Mouse (Mus musculus): ENCODE data around the gene Ctf1. TPM values are rescaled to one million over a fixed set of nuclear protein-coding genes. Genes with fewer than 3 reads are reported as not detected.
A peak's percentile ranks its signal among the peaks of the same experiment; 100 is the strongest.

The Ctf1 gene
- polyA plus RNA-seq, 1 experiment from 2014 or later: 5.8 TPM

GRCm38 (mm10) chr7:127700712-127701331 is 11.7 kb upstream of the Ctf1 start:
- Histone ChIP-seq H3K4me3 (no peak overlapping the region), H3K9me3 (no peaks in the 10 kb centered on the region), H3K4me1 (no peaks in the 10 kb centered on the region), H3K36me3 (peaks cover 12% of the 10 kb centered on the region), H3K27ac (replicated peaks) (no peak overlapping the region), H3K4me2 (replicated peaks) (no peak overlapping the region), H3K9ac (replicated peaks) (no peak overlapping the region), H3K27me3 (no peaks in the 10 kb centered on the region)
- WGBS: 86% methylated on average over 3 of the region's 3 CpGs
- no peak for ATAC-seq (replicated peaks)

GRCm38 (mm10) chr7:127703561-127704178 is 8.9 kb upstream of the Ctf1 start:
- H3K27ac ChIP-seq (replicated peaks): no peak overlapping the region
- no peaks in the 10 kb centered on the region for H3K27me3 ChIP-seq
- ATAC-seq (replicated peaks): no peak
- H3K9me3 ChIP-seq: no peaks in the 10 kb centered on the region
- 94% methylated on average over 8 of the region's 8 CpGs for WGBS
- H3K36me3 ChIP-seq: peaks cover 15% of the 10 kb centered on the region
- H3K4me1 ChIP-seq: peaks cover 13% of the 10 kb centered on the region
- no peak overlapping the region for H3K4me2 ChIP-seq (replicated peaks)
- H3K9ac ChIP-seq (replicated peaks): no peak overlapping the region
- no peak overlapping the region for H3K4me3 ChIP-seq

- no peak overlapping the region for H3K9ac ChIP-seq (replicated peaks)
- H3K4me2 ChIP-seq (replicated peaks): no peak overlapping the region
- H3K4me1 ChIP-seq: peaks cover 20% of the 10 kb centered on the region
- H3K27me3 ChIP-seq: no peaks in the 10 kb centered on the region
- no peak overlapping the region for H3K4me3 ChIP-seq
- peaks cover 15% of the 10 kb centered on the region for H3K36me3 ChIP-seq
- no peak overlapping the region for H3K27ac ChIP-seq (replicated peaks)
- ATAC-seq (replicated peaks): no peak
- H3K9me3 ChIP-seq: no peaks in the 10 kb centered on the region
- 83% methylated on average over 6 of the region's 6 CpGs for whole genome bisulfite sequencing
Measured at GRCm38 (mm10) chr7:127704598-127704997, 7.9 kb upstream of the Ctf1 start.

- ATAC-seq (replicated peaks): no peak
- WGBS: 58% methylated on average over 4 of the region's 4 CpGs
- H3K27me3 ChIP-seq: no peaks in the 10 kb centered on the region
- peak overlapping the region; percentile 23; the same call in 1 of the 2 replicates for H3K27ac ChIP-seq (replicated peaks)
- peaks cover 12% of the 10 kb centered on the region; the same call in 1 of the 2 replicates for H3K36me3 ChIP-seq
- H3K4me2 ChIP-seq (replicated peaks): no peak overlapping the region
- H3K4me3 ChIP-seq: no peak overlapping the region
- H3K9me3 ChIP-seq: no peaks in the 10 kb centered on the region
- H3K9ac ChIP-seq (replicated peaks): no peak overlapping the region
- H3K4me1 ChIP-seq: peaks cover 20% of the 10 kb centered on the region
Measured at GRCm38 (mm10) chr7:127705706-127706105, 6.8 kb upstream of the Ctf1 start.

DNA sequence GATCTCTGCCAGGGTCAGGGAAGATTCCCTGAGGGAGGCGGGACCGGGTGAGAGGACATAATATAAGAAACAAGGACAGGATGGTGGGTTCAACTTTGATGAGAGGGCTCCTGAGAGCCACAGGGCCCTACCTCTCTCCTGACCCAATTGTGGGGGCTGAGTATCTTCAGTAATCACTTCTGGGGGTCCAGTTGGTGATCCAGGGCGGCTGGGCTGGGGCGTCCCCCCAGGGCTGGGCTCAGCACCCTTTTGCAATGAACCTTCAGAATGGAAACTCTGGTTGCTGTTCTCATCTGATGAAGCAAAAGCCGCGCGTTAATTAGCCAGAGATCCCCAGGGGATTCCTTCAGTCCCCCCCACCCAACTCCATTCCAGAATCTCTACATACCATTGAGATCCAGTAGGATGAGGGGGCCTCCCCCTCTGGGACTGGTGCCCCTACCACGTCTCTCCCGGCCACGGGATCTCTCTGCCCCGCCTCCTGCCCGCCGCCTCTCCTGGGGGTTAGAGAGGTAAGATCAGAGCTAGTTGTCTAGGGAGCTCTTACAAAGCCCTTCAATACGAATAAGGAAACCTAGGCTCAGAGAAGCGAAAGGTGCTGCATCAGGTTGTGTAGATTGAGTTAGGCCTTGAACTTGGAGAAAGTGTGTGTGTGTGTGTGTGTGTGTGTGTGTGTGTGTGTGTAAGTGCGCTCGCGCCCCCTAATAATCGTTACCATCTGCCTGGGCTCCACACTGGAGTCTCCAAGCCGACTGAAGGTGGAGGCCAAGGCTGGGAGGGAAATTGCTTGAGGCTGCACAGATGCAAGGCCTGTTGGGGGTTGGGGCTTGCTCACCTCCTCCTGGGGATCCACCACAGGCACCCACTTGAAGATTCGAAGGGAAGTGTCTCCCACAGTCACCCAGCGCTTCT is 5.2 kb upstream of the Ctf1 start:
- Histone ChIP-seq H3K27me3 (no peaks in the 10 kb centered on the region), H3K9me3 (no peaks in the 10 kb centered on the region), H3K4me2 (replicated peaks) (peak overlapping the region; percentile 52), H3K36me3 (peaks cover 12% of the 10 kb centered on the region; the same call in 1 of the 2 replicates), H3K4me3 (peak overlapping the region; percentile 74), H3K27ac (replicated peaks) (peak overlapping the region; percentile 94), H3K9ac (replicated peaks) (peak overlapping the region; percentile 90), H3K4me1 (peaks cover 25% of the 10 kb centered on the region)
- ATAC-seq (replicated peaks): no peak
- WGBS: 26% methylated on average over 22 of the region's 22 CpGs

- peak overlapping the region; percentile 52 for H3K4me2 ChIP-seq (replicated peaks)
- H3K4me1 ChIP-seq: peaks cover 31% of the 10 kb centered on the region
- WGBS: 0% methylated on average over 5 of the region's 5 CpGs
- no peaks in the 10 kb centered on the region for H3K27me3 ChIP-seq
- H3K36me3 ChIP-seq: peaks cover 12% of the 10 kb centered on the region; the same call in 1 of the 2 replicates
- peak; percentile 11; the same call in 1 of the 2 replicates for ATAC-seq (replicated peaks)
- peak overlapping the region; percentile 74 for H3K4me3 ChIP-seq
- no peaks in the 10 kb centered on the region for H3K9me3 ChIP-seq
- H3K9ac ChIP-seq (replicated peaks): peak overlapping the region; percentile 90
- peak overlapping the region; percentile 94 for H3K27ac ChIP-seq (replicated peaks)
Measured at GRCm38 (mm10) chr7:127707957-127708206, 4.7 kb upstream of the Ctf1 start.

DNA sequence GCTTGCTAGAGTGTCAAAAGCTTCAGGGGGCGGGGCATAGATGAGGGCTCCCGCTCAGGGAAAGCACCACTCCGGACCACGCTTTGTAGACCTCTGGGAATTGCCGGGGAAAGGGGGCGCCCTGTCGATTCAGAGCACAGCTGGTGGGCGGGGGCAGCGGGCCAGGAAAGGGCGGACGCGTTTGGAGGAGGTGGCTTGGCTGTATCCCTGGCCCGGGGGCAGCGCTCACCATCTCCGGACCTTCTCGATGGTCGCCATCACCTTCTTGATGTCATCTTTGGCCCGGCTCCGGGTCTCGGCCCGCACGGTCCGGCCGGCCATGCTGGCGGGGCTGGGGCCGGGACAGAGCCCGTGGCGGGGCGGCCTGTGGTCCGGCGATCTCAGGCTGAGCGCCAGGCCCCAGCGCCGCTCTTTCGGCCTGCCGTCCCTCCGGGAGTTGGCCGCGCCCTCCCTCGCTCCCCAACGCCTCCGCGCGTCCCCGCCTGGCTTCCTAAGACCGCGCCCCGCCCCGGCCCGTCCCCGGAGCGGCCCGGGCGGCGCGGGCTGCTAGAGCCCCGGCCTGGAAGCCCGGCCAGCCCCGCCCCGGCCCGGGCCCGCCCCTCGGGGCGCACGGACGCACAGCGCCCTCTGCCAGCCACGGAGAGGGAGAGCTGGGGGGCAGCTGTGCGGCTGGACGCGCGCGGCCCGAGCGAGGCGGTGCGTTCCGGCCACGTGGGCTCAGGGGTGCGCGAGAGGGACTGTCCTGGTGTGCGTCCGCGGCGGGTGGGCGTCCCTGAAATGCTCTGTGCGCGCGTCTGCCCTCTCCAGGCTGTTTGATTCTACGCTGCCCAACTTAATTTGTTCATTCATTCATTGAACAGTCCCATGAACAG is 4.1 kb upstream of the Ctf1 start, which contains the start of gene Bcl7c:
Bcl7c (minus strand) TSS at position 727 of the 872 bp plus-strand sequence.
- WGBS: under 1% methylated on average over 72 of the region's 90 CpGs
- Histone ChIP-seq H3K9me3 (no peaks in the 10 kb centered on the region), H3K4me1 (peaks cover 35% of the 10 kb centered on the region)

GRCm38 (mm10) chr7:127709261-127709979 is 3.1 kb upstream of the Ctf1 start:
- Histone ChIP-seq H3K9ac (replicated peaks) (peak overlapping the region; percentile 90; the same call in 1 of the 2 replicates), H3K36me3 (0 out of 2 replicates have a peak, but pooled peaks cover 8% of the 10 kb centered on the region), H3K27me3 (no peaks in the 10 kb centered on the region), H3K4me1 (peaks cover 35% of the 10 kb centered on the region), H3K27ac (replicated peaks) (peak overlapping the region; percentile 94), H3K4me2 (replicated peaks) (peak overlapping the region; percentile 52), H3K4me3 (peak overlapping the region; percentile 74), H3K9me3 (no peaks in the 10 kb centered on the region)
- ATAC-seq (replicated peaks): no peak
- 78% methylated on average over 5 of the region's 5 CpGs for WGBS

More for the DNA sequence above, 4.1 kb upstream of the Ctf1 start, which contains the start of gene Bcl7c:
- Histone ChIP-seq H3K27me3 (no peaks in the 10 kb centered on the region), H3K9ac (replicated peaks) (peak within 1 kb of the TSS; percentile 90), H3K36me3 (peaks cover 12% of the 10 kb centered on the region; the same call in 1 of the 2 replicates), H3K4me2 (replicated peaks) (peak within 1 kb of the TSS; percentile 52), H3K4me3 (peak within 1 kb of the TSS; percentile 74), H3K27ac (replicated peaks) (peak within 1 kb of the TSS; percentile 94)
- ATAC-seq (replicated peaks): peak; percentile 78

DNA sequence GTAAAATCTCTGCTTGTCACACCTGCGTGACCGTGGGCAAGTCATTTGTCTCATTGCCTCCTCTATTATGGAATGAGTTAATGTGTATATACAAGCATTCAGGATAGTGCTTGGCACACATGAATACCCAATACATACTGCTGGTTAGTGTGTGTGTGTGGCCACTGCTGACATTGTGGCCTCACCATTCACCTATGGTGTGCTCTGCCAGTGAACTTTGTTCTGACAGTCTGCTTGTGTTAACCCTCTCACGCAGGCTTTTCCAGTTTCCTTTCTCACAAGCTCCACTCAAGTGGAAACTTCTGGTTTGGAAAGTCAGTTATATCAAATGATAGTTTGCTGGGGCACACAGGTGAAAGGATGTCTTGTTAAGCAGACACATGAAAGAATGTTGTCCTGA is 1.5 kb upstream of the Ctf1 start:
- no peak overlapping the region for H3K27ac ChIP-seq (replicated peaks)
- H3K9me3 ChIP-seq: no peaks in the 10 kb centered on the region
- H3K4me1 ChIP-seq: peaks cover 35% of the 10 kb centered on the region
- ATAC-seq (replicated peaks): no peak
- no peak overlapping the region for H3K4me2 ChIP-seq (replicated peaks)
- WGBS: 86% methylated on average over 3 of the region's 3 CpGs
- H3K36me3 ChIP-seq: 0 out of 2 replicates have a peak, but pooled peaks cover 5% of the 10 kb centered on the region
- H3K27me3 ChIP-seq: no peaks in the 10 kb centered on the region
- no peak overlapping the region for H3K9ac ChIP-seq (replicated peaks)
- H3K4me3 ChIP-seq: no peak overlapping the region

- Histone ChIP-seq H3K9ac (replicated peaks) (no peak overlapping the region), H3K27ac (replicated peaks) (no peak overlapping the region), H3K4me1 (peaks cover 35% of the 10 kb centered on the region), H3K27me3 (no peaks in the 10 kb centered on the region), H3K4me3 (no peak overlapping the region), H3K9me3 (no peaks in the 10 kb centered on the region), H3K36me3 (0 out of 2 replicates have a peak, but pooled peaks cover under 1% of the 10 kb centered on the region), H3K4me2 (replicated peaks) (no peak overlapping the region)
- WGBS: 74% methylated on average over 3 of the region's 3 CpGs
- no peak for ATAC-seq (replicated peaks)
Measured at GRCm38 (mm10) chr7:127711456-127711855, 1.1 kb upstream of the Ctf1 start.

DNA sequence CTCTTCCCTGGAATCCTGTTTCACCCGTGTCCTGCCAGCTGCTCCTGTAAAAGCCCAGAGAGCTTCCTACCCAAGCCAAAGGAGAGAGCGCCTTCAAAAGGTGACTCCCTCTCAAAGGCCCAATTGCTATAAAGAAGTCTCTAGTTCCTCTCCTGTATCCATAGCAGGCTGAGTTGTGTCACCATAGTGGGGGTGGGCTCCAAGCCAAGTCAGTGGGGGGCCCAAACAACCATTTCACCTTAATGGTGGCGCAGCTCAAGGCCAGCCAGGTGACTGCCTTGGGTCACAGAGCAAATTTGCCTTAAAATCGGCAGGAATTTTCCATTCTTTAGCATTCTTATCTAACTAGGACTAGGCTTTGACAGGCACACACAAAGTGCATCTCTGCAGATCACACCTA is 2.3 kb downstream of the Ctf1 start:
- no peak overlapping the region for H3K27ac ChIP-seq (replicated peaks)
- ATAC-seq (replicated peaks): no peak
- H3K27me3 ChIP-seq: no peaks in the 10 kb centered on the region
- H3K4me1 ChIP-seq: peaks cover 26% of the 10 kb centered on the region
- H3K9ac ChIP-seq (replicated peaks): no peak overlapping the region
- no peaks in the 10 kb centered on the region for H3K36me3 ChIP-seq
- no peak overlapping the region for H3K4me3 ChIP-seq
- no peaks in the 10 kb centered on the region for H3K9me3 ChIP-seq
- WGBS: 85% methylated on average over 4 of the region's 4 CpGs
- H3K4me2 ChIP-seq (replicated peaks): no peak overlapping the region
